Mouse (Mus musculus): ENCODE measurements around the gene Lrrc32.

DNA sequence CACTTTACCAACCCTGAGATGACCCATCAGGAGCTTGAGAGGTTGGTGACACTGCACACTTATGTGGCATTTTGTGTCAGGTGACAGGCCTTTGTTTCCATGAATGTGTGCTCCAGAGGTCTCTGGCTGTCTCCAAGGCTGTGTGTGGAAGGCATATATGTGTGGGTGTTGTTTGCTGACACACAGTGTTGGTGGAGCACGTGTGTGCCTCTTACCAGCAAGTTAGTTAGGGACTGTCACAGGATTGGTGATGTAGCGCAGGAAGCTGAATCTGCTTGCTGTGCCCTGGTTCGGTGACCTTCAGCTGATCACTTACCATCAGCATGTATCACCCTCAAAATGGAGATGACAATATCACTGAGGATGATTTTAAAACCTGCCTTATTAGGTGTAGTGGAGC is 4.2 kb upstream of the Lrrc32 start:
- TF ChIP-seq CTCF (IDR thresholded peaks at IDR 0.05; ENCODE audit: extremely low read depth, insufficient read length, insufficient replicate concordance, low read depth, low read length) (no peak), POLR2A (IDR thresholded peaks at IDR 0.05; ENCODE audit: low read depth, low read length) (no peak)
